Mouse (Mus musculus) urinary bladder, postnatal 0 days (tissue): ENCODE results near the gene Rab4b. TPM values are rescaled to one million over a fixed set of nuclear protein-coding genes. Genes with fewer than 3 reads are reported as not detected.

Source experiments
- microRNA counts: library from miRNA; unstranded; fragments of <30 nt; microRNA quantifications from one replicate; lab custom pipeline; 2016
- microRNA-seq: library from miRNA; unstranded; fragments of <30 nt; microRNA quantifications from one replicate; pipeline ENCODE4, GENCODE M21; 2016
- polyA plus RNA-seq: library from polyadenylated mRNA; unstranded; fragments of >200 nt; fragmentation: Nextera tagmentation; extraction: Ambion mirVana; gene quantifications from 2 replicates; pipeline ENCODE4 v1.2.1, GENCODE M21; 2015

The Rab4b gene
- polyA plus RNA-seq: 78.5 and 84.2 TPM in 2 replicates

DNA sequence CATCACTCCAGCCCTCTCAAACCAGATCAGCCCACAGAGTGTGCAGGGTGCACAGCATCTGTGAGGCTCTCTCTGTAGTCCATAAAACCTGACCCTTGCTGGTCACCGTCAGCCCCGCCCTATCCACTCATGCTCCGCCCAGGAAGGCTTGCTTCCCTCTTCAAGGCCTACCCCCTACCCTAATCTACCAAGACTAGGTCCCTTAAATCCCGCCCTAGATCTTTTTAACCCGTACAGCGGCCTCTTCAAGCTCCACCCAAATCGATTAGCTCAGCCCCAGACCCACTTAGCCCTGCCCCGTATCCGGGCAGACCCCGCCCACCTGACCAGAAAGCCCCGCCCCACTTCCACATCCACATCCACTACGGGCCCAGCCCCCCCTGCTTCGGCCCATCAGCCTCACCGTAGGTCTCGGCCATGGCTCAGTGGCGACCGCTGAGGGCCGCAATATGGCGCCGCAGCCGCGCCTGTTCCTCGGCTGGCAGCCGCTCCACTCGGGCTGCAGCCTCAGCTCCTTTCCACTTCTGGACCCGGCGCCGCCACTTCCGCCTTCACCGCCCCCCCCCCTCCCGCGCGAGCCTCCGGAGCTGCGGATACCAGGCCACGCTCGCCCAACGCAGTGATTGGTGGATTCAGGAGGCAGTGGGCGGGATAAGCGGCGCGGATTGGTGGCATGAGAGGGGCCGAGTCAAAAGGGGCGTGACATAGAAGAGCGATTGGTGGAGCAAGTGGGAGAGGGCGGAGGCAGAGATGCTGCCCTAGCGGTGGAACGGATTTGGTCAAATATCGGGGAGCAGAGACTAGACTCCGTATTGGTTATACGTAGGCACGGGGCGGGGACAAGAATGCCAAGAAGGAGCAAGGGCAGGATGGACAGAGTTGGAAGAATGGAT is at the start of gene Rab4b:
TSS of gene Rab4b (minus strand) at position 573 of the 893 bp plus-strand sequence.

DNA sequence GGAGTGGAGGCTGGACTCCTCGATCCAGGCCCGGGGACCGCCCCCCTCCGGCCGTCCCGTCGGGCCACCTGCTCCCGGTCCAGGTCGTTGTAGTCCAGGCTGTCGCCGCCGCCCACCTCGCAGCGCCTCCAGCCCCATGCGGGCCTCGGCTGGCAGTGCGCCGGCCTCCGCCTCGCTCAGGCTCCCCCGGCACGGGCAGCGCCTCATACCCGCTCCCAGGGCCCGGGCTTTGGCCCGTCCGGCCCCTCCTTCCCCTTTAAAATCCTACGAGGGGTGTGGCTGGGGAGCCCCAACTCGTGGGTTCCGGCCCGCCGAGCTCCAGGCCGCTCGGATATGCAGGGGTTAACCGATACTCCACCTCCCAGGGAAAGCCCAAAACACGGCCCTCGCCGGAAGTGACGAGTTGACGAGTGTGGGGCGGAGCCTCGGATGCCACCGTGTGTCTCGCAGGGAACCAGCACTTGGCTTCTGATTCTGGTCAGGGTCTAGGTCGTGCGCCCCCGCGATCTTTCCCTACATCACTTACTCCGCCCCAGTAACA is 49.7 kb upstream of the Rab4b start, which contains the start of gene Itpkc:
TSS of gene Itpkc (minus strand) at position 381 of the 541 bp plus-strand sequence.

DNA sequence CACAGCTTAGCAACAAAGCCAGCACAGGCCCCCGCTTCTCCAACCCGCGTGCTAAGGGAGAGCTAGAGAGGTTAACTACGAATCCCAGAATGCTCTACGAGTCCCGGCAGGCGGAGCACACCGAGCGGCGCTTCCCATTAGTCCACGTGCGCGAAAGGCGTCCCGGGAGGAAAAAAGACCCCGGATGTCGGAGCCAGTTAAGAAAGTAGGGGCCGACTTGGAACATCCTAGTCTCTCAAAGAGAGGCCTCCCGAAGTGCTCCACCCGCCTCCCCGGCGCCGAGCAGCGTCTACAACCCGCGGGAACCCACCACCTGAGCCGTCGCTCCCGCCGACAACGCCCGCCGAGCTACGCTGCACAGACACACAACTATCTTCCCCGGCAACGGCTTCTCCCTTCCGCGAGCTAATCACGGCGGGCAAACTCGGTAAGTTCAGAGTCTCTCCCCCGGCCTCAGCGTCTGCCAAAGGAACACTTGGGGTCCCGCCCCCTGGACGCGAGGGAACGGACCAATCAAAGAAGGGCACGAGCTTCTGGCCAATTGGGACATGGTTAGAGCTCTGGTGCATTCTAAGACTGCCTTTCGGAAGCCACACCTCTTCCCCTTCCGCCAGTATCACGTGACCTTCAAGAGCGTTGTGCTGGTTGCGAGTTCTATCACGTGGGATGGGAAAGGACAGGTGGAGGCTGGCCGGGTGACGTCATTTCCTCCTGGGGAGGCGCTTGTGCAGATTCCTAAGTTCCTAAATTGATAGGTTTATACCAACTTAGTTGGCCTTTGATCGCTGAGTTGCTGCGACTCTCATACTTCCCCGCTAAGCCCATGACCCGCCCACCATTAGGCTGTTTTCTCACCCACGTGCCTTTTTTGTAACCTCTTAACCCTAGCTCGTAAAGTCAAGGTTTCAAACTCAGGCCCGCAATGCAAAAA is 17.2 kb upstream of the Rab4b start, which contains the start of the genes BC024978 and Snrpa:
TSS of gene BC024978 (plus strand) at position 101 of the 931 bp plus-strand sequence.
TSS of gene Snrpa (minus strand) at position 591 of the 931 bp plus-strand sequence.

DNA sequence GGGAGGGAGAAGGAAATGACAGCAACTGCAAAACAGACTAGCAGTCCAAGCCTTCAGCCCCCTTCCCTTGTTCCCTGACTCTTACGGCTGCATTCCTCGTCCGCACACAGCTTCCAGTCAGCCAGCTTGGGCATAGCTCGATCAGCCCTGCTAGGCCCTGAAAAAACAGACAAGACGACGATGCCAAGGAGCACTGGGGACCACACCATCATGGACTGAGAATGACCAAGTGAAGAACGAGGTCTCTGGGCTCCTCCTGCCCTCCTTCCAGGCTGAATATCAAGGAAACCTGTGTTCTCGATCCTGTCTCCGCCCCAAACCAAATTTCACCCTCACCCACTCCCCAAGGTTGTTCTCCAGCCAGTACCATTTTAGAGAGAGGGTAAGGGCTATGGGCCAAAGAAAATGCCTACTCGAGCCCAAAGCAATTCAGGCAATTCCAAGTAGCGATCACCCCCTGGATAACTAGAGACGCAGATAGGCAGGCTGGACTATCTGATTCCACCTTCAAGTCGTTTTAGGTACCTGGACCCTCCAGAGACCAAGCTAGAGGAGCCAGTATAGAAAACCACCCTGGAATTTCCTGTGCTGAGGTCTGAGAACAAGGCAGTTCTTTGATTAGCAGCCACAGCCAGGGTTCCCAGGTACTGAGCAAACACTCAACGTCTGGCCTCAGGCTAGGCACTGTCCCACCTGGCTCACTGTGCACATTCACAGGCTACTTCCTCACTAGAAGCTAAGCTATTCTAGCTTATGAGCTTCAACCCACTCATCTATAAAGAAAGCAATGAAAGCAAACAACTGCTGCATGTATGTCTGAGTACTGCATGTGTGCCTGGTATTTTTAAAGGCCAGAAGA is 2.4 kb upstream of the Rab4b start, which contains the start of the genes Gm21983 and Mia:
TSS of gene Gm21983 (minus strand) at position 250 of the 859 bp plus-strand sequence.
TSS of gene Mia (minus strand) at position 321 of the 859 bp plus-strand sequence.

DNA sequence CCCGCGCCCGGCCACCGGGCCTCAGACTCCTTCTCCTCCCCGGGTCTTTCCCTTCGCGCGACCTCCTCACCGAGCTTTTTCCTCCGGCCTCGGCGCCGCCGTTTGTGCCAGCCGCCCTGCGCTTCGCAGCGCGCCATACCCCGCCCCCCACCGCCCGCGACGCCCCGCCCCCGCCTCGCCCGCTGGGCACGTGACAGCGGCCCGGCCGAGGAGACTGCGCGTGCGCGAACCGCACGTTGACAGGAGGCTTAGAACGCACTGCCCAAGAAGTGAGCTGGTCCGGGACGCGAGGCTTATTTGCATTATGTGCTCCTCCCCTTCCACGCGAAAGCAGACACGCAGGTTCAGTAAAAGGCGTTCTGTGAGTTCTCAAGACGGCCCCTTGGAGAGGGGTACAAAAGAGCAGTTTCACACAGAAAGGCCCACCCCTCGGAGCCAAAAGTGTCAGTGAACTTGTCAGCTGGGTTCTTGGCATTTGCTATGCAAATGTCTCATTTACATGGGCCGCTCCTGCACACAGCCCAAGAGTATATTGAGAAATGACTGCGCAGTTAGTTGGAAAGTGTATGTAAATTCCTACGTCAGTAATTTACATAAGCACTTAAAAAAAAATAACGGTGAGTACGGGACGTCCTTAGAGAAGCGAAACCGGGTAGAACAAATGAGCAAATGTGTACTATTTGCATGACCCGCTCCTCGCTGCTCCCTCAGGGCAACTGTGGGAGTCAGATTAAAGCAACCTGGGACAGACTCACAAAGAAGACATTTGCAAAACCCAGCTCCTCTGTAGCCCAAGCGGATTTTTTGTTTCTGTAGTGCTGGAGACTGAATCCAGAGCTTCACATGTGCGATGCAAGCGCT is 11.9 kb downstream of the Rab4b start, which contains the start of gene Egln2:
TSS of gene Egln2 (minus strand) at position 189 of the 861 bp plus-strand sequence.

DNA sequence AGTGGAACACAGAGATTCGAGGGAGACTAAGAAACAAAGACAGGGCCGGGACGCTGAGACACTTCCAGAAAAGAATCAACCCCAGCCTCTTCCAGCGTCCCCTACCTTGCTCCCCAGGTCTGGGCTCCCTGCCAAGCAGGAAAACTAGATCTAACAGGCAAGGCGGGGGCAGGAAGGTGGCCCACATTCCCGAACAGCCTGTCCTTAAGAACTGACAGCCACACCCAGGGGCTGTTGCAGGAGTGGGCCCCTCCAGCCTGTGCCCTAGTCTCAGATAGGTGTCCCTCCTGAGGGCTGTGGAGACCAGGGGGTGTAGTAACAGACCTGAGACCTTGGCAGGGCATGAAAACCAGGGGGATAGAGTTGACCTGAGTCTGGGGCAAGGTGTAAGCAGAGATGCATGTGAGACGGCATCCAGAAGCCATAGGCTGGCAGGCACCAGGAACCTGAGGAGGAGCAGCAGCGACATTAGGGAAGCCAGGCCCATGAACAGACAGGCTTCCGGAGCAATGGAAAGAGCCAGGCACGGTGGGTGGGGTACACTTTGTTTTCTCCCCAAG is 25.4 kb downstream of the Rab4b start, which contains the start of gene Cyp2t4:
TSS of gene Cyp2t4 (plus strand) at position 510 of the 560 bp plus-strand sequence.

DNA sequence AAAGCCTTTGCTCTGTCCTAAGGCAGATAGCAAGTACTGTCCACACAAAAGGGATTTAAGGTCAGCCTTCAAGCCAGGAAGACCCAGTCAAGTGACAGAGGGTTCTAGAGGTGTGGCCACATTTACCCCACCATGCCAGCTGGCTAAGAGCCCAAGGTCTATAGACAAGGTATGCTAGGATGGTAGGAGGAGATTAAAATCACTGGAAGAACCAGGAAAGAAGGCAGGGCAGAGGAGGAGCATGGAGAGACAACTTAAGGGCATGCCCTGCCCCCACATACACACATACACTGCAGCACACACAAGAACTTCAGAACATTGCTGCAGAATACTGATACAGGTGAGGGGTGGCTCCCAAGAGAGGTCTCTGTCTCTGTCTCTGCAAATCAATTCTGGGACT is 59.0 kb downstream of the Rab4b start, which contains the start of gene Cyp2f2:
TSS of gene Cyp2f2 (plus strand) at position 234 of the 400 bp plus-strand sequence.

MicroRNA genes within 50 kb of the gene (microRNA counts, 519-probe panel; counts per million panel counts)
- not detected for microRNA mmu-miR-1191 (lab: Ali Mortazavi, UCI)

Small RNA genes lying within 50 kb of the gene (microRNA-seq; reads per million reads assigned to microRNA genes)
- gene Mir1191 (1.5 reads per million), gene Mir3101 (not detected)

Other genes starting within 250 kb of the Rab4b start
- gene Cyp2a22, start 239.5 kb downstream of the Rab4b start, polyA plus RNA-seq: not detected in 2 replicates
- gene Cyp2a12, start 149.8 kb downstream of the Rab4b start, polyA plus RNA-seq: not detected in 2 replicates
- 1.2 TPM in 2 replicates for gene Cyp2f2, start 59.0 kb downstream of the Rab4b start, polyA plus RNA-seq
- not detected in 2 replicates for gene Cyp2t4, start 25.2 kb downstream of the Rab4b start, polyA plus RNA-seq
- 51.9 and 54.2 TPM in 2 replicates for gene Egln2, start 12.1 kb downstream of the Rab4b start, polyA plus RNA-seq
- not detected in 2 replicates for gene Gm21983, start 2.2 kb upstream of the Rab4b start, polyA plus RNA-seq
- 0.49 and 0.75 TPM in 2 replicates for gene Mia, start 2.3 kb upstream of the Rab4b start, polyA plus RNA-seq
- gene BC024978, start 16.9 kb upstream of the Rab4b start, polyA plus RNA-seq: 2.2 and 2.4 TPM in 2 replicates
- gene Snrpa, start 17.4 kb upstream of the Rab4b start, polyA plus RNA-seq: 88.1 and 89.0 TPM in 2 replicates
- gene Itpkc, start 49.8 kb upstream of the Rab4b start, polyA plus RNA-seq: 3.4 and 3.6 TPM in 2 replicates
- gene Coq8b, start 54.1 kb upstream of the Rab4b start, polyA plus RNA-seq: 13.0 and 14.1 TPM in 2 replicates
- gene Numbl, start 79.5 kb upstream of the Rab4b start, polyA plus RNA-seq: 21.1 and 22.5 TPM in 2 replicates
- 100 and 115 TPM in 2 replicates for gene Ltbp4, start 158.8 kb upstream of the Rab4b start, polyA plus RNA-seq
- gene Shkbp1, start 177.1 kb upstream of the Rab4b start, polyA plus RNA-seq: 26.1 and 28.3 TPM in 2 replicates
- gene Gm20479, start 178.5 kb upstream of the Rab4b start, polyA plus RNA-seq: 0.51 and 1.5 TPM in 2 replicates